Mouse (Mus musculus) brain, adult 2 months (tissue): ENCODE results near the gene Eif3k.
"Not testable (repeated sequence)": the region's sequence is repeated elsewhere in the genome, so short reads cannot be mapped to it uniquely, and the experiment has no call there.

Experiments
- DNase-seq: peaks from one replicate; pipeline ENCODE4 v3.0.0; 2011; ENCODE audit warnings: low read depth, low spot score

Eif3k gene

GRCm38 (mm10) chr7:28985207-28985606 lies 3.5 kb upstream of the Eif3k start:
- DNase-seq, result no peak

GRCm38 (mm10) chr7:28984452-28984851 lies 2.8 kb upstream of the Eif3k start:
- DNase-seq, result no peak

GRCm38 (mm10) chr7:28983849-28984248 lies 2.2 kb upstream of the Eif3k start:
- DNase-seq, result no peak

GRCm38 (mm10) chr7:28983141-28983564 lies 1.5 kb upstream of the Eif3k start:
- no peak for DNase-seq

GRCm38 (mm10) chr7:28982274-28983013 lies 780 bp upstream of the Eif3k start:
- no peak for DNase-seq

- no peak for DNase-seq
Measured at GRCm38 (mm10) chr7:28977556-28977955, 4.1 kb downstream of the Eif3k start.

- peak; percentile 45 for DNase-seq
Measured at GRCm38 (mm10) chr7:28973025-28973424, 8.6 kb downstream of the Eif3k start.

- DNase-seq, result peak; percentile 82
Measured at GRCm38 (mm10) chr7:28972542-28972985, 9.1 kb downstream of the Eif3k start.

GRCm38 (mm10) chr7:28971770-28972269 lies 9.8 kb downstream of the Eif3k start:
- no peak for DNase-seq

GRCm38 (mm10) chr7:28971029-28971428 lies 10.6 kb downstream of the Eif3k start:
- DNase-seq, result no peak

GRCm38 (mm10) chr7:28969672-28970394 lies 11.8 kb downstream of the Eif3k start:
- DNase-seq, result no peak

GRCm38 (mm10) chr7:28969271-28969670 lies 12.4 kb downstream of the Eif3k start:
- no peak for DNase-seq

GRCm38 (mm10) chr7:28968120-28968519 lies 13.5 kb downstream of the Eif3k start:
- DNase-seq, result not testable (repeated sequence)

GRCm38 (mm10) chr7:28966751-28967505 lies 14.7 kb downstream of the Eif3k start:
- no peak for DNase-seq

GRCm38 (mm10) chr7:28966181-28966580 lies 15.5 kb downstream of the Eif3k start:
- no peak for DNase-seq

GRCm38 (mm10) chr7:28965346-28965840 lies 16.3 kb downstream of the Eif3k start:
- DNase-seq, result no peak

- no peak for DNase-seq
Measured at GRCm38 (mm10) chr7:28963399-28963923, 18.2 kb downstream of the Eif3k start.

GRCm38 (mm10) chr7:28961927-28962670 lies 19.6 kb downstream of the Eif3k start, which contains the start of gene Actn4:
TSS of gene Actn4 (minus strand) at chr7:28962340.
- peak; percentile 99 for DNase-seq

GRCm38 (mm10) chr7:28961584-28961926 lies 20.1 kb downstream of the Eif3k start:
- no peak for DNase-seq

- DNase-seq, result peak; percentile 74
Measured at GRCm38 (mm10) chr7:28960354-28961046, 21.2 kb downstream of the Eif3k start.
